In genomic region chr10:28374874-28375273, GRCm38 (mm10) we compare ENCODE assay signal across 28 mouse cellular contexts.
"Had no signal": no experiment of that assay in that cellular context is flagged by ENCODE, and none has a peak within 500 bp of the region (broad histone marks: within the 10 kb centered on the region; RNA-seq: fewer than 3 reads in every experiment).

No protein-coding gene starts in this region.

- H3K36me3 ChIP-seq: embryonic facial prominence, embryonic 10.5 days; embryonic facial prominence, embryonic 12.5 days; embryonic facial prominence, embryonic 13.5 days; embryonic facial prominence, embryonic 15.5 days; forebrain, embryonic 10.5 days; forebrain, embryonic 12.5 days; forebrain, embryonic 15.5 days had no signal

- H3K27ac ChIP-seq: embryonic facial prominence, embryonic 10.5 days; embryonic facial prominence, embryonic 12.5 days; embryonic facial prominence, embryonic 13.5 days; embryonic facial prominence, embryonic 15.5 days; forebrain, embryonic 10.5 days; forebrain, embryonic 12.5 days; forebrain, embryonic 13.5 days; forebrain, embryonic 15.5 days; gastrocnemius, adult 2 months had no signal

- H3K9ac ChIP-seq: embryonic facial prominence, embryonic 12.5 days; embryonic facial prominence, embryonic 13.5 days; embryonic facial prominence, embryonic 15.5 days; forebrain, embryonic 12.5 days; forebrain, embryonic 13.5 days; forebrain, embryonic 15.5 days; forebrain, postnatal 0 days had no signal

- H3K27me3 ChIP-seq: embryonic facial prominence, embryonic 12.5 days; embryonic facial prominence, embryonic 13.5 days; embryonic facial prominence, embryonic 15.5 days; forebrain, embryonic 12.5 days; forebrain, embryonic 13.5 days; forebrain, embryonic 15.5 days had no signal

- H3K4me1 ChIP-seq: embryonic facial prominence, embryonic 15.5 days; forebrain, embryonic 12.5 days; forebrain, embryonic 13.5 days; forebrain, embryonic 15.5 days had no signal

- H3K4me3 ChIP-seq: embryonic facial prominence, embryonic 10.5 days; embryonic facial prominence, embryonic 12.5 days; embryonic facial prominence, embryonic 13.5 days; embryonic facial prominence, embryonic 15.5 days; erythroblast, embryonic 14.5 days; forebrain, embryonic 10.5 days; forebrain, embryonic 12.5 days; forebrain, embryonic 13.5 days; forebrain, embryonic 15.5 days; gastrocnemius, adult 2 months had no signal

- H3K4me2 ChIP-seq: embryonic facial prominence, embryonic 12.5 days; embryonic facial prominence, embryonic 13.5 days; embryonic facial prominence, embryonic 15.5 days; forebrain, embryonic 12.5 days; forebrain, embryonic 13.5 days; forebrain, embryonic 15.5 days had no signal

- H3K9me3 ChIP-seq: embryonic facial prominence, embryonic 10.5 days; embryonic facial prominence, embryonic 12.5 days; embryonic facial prominence, embryonic 13.5 days; embryonic facial prominence, embryonic 15.5 days; forebrain, embryonic 10.5 days; forebrain, embryonic 12.5 days; forebrain, embryonic 13.5 days; forebrain, embryonic 15.5 days had no signal

- DNase-seq: cerebellum, adult 2 months; cerebellum, adult 8-10 months; cerebellum, adult 9-10 months; cerebellum, adult 9-11 months; cerebellum, postnatal 10 days; cerebellum, postnatal 14 days; cerebellum, postnatal 25 days; cerebellum, postnatal 36 days; embryo, embryonic 11 days; forebrain, postnatal 0 days; gastrocnemius, adult 2 months; gastrocnemius, postnatal 10 days; gastrocnemius, postnatal 14 days; gastrocnemius, postnatal 25 days; gastrocnemius, postnatal 36 days; heart, adult 11 months; heart, adult 18-20 months had no signal

- ATAC-seq: forebrain, embryonic 13.5 days; forebrain, embryonic 14.5 days; forebrain, embryonic 15.5 days; forebrain, embryonic 16.5 days; forebrain, postnatal 0 days had no signal
